Mouse (Mus musculus): ENCODE measurements around the gene Polr2j. TPM values are rescaled to one million over a fixed set of nuclear protein-coding genes. Genes with fewer than 3 reads are reported as not detected.
"Not testable (repeated sequence)": the region's sequence is repeated elsewhere in the genome, so short reads cannot be mapped to it uniquely, and the experiment has no call there.

The Polr2j gene
- polyA plus RNA-seq, 2 experiments = 101 to 160 TPM

- no peak overlapping the region for H3K4me2 ChIP-seq (ENCODE audit: low read depth)
- H3K4me1 ChIP-seq (replicated peaks; ENCODE audit: control insufficient read depth in 2 of 2, insufficient read depth in 2 of 2, low read length in 1 of 2) = peaks cover 0 to 14% of the 10 kb centered on the region in 2 experiments; a peak in 2 of 4 replicates
- DNase-seq (ENCODE audit: low read depth in 3 of 3, low spot score in 3 of 3) (no peak), ATAC-seq (ENCODE audit: insufficient read depth) (no peak)
- no peak overlapping the region for H3K9ac ChIP-seq (replicated peaks)
- no peaks in the 10 kb centered on the region for H3K9me3 ChIP-seq (ENCODE audit: control insufficient read depth, low read length)
- H3K27ac ChIP-seq = no peak overlapping the region
- no peak overlapping the region for H3K4me3 ChIP-seq (ENCODE audit: insufficient read depth in 1 of 2, low read depth in 2 of 2, low read length in 2 of 2)
- 74% methylated on average over 1 of the region's 1 CpGs for WGBS (ENCODE audit: insufficient replicate concordance)
- TF ChIP-seq EP300 (IDR thresholded peaks at IDR 0.05; ENCODE audit: low read depth) = no peak
- TF ChIP-seq CTCF (IDR thresholded peaks at IDR 0.05; ENCODE audit: low read depth) = no peak
- no peaks in the 10 kb centered on the region; the same call in 1 of the 2 replicates for H3K36me3 ChIP-seq (replicated peaks; ENCODE audit: control insufficient read depth, insufficient read depth, low read depth)
- H3K27me3 ChIP-seq (ENCODE audit: control insufficient read depth, insufficient read depth, low read length) = no peaks in the 10 kb centered on the region
These were observed 30.5 kb downstream of the Polr2j start for GRCm38 (mm10) chr5:136146936-136147335.

DNA sequence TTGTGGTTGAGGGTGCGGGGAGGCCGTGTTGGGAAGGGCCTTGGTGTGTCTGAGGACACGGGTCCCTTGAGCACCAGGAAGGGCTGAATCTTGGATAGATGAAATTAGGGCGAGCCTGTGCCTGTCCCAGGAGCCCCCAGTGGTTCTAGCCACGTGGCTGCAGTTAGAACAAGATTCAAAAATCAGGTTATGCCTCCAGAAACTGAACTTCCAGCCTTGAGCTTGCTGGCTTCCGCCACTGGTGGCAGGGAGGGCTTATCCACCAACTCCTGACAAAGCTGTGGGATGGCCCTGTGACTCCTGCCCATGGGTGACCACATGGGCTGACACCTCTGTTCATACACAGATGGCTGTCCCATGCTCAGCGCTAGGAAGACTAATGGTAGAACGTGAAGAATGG is 31.3 kb downstream of the Polr2j start:
- Histone ChIP-seq H3K4me1 (replicated peaks; ENCODE audit: control insufficient read depth in 2 of 2, insufficient read depth in 2 of 2, low read length in 1 of 2) (peaks cover 0 to 14% of the 10 kb centered on the region in 2 experiments; a peak in 2 of 4 replicates), H3K9me3 (ENCODE audit: control insufficient read depth, low read length) (no peaks in the 10 kb centered on the region), H3K36me3 (replicated peaks; ENCODE audit: control insufficient read depth, insufficient read depth, low read depth) (no peaks in the 10 kb centered on the region), H3K27ac (no peak overlapping the region), H3K4me3 (ENCODE audit: insufficient read depth in 1 of 2, low read depth in 2 of 2, low read length in 2 of 2) (no peak overlapping the region), H3K27me3 (ENCODE audit: control insufficient read depth, insufficient read depth, low read length) (no peaks in the 10 kb centered on the region), H3K4me2 (ENCODE audit: low read depth) (no peak overlapping the region), H3K9ac (replicated peaks) (no peak overlapping the region)
- no peak for TF ChIP-seq CTCF (IDR thresholded peaks at IDR 0.05; ENCODE audit: low read depth)
- no peak for TF ChIP-seq EP300 (IDR thresholded peaks at IDR 0.05; ENCODE audit: low read depth)
- WGBS (ENCODE audit: insufficient replicate concordance) = 45% methylated on average over 8 of the region's 8 CpGs
- no peak for ATAC-seq (ENCODE audit: insufficient read depth)
- no peak for DNase-seq (ENCODE audit: low read depth in 3 of 3, low spot score in 3 of 3)

DNA sequence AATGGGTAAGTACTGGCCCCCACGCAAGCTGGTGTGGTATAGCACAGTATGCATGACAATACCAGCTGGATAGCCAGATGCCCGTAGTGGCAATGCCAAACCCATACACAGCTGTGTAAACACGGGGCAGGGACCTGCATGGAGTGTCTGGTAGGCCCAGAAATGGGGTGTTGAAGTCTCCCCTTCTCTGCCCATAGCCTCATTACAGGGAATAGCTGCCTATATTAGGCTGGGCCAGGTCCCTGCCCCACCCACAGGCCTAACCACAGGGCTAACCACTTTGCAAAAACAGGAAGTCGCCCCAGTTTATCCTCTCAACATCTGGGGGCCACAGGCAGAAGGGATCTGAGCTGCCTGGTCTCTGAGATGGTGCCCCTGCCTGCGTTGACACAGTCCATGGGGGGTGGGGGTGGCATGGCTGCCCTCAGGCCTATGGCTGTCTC is 32.7 kb downstream of the Polr2j start:
- peak; percentile 73 for ATAC-seq (ENCODE audit: insufficient read depth)
- 13% methylated on average over 5 of the region's 5 CpGs for WGBS (ENCODE audit: insufficient replicate concordance)
- not testable (repeated sequence) for H3K36me3 ChIP-seq (replicated peaks; ENCODE audit: control insufficient read depth, insufficient read depth, low read depth); H3K27me3 ChIP-seq (ENCODE audit: control insufficient read depth, insufficient read depth, low read length); H3K4me3 ChIP-seq (ENCODE audit: insufficient read depth in 1 of 2, low read depth in 2 of 2, low read length in 2 of 2); H3K4me2 ChIP-seq (ENCODE audit: low read depth); DNase-seq (ENCODE audit: low read depth in 3 of 3, low spot score in 3 of 3); H3K27ac ChIP-seq; H3K9me3 ChIP-seq (ENCODE audit: control insufficient read depth, low read length); H3K9ac ChIP-seq (replicated peaks)
- H3K4me1 ChIP-seq (replicated peaks; ENCODE audit: control insufficient read depth in 2 of 2, insufficient read depth in 2 of 2, low read length in 1 of 2) = peaks cover 0 to 14% of the 10 kb centered on the region in 2 experiments; a peak in 2 of 4 replicates

GRCm38 (mm10) chr5:136152365-136152764 is 35.9 kb downstream of the Polr2j start:
- Histone ChIP-seq H3K9me3 (ENCODE audit: control insufficient read depth, low read length) (no peaks in the 10 kb centered on the region), H3K27ac (no peak overlapping the region), H3K36me3 (replicated peaks; ENCODE audit: control insufficient read depth, insufficient read depth, low read depth) (no peaks in the 10 kb centered on the region), H3K4me1 (replicated peaks; ENCODE audit: control insufficient read depth in 2 of 2, insufficient read depth in 2 of 2, low read length in 1 of 2) (peaks cover 0 to 6% of the 10 kb centered on the region in 2 experiments; a peak in 2 of 4 replicates), H3K4me3 (ENCODE audit: insufficient read depth in 1 of 2, low read depth in 2 of 2, low read length in 2 of 2) (no peak overlapping the region), H3K27me3 (ENCODE audit: control insufficient read depth, insufficient read depth, low read length) (no peaks in the 10 kb centered on the region), H3K9ac (replicated peaks) (no peak overlapping the region), H3K4me2 (ENCODE audit: low read depth) (no peak overlapping the region)
- DNase-seq (ENCODE audit: low read depth in 3 of 3, low spot score in 3 of 3) = no peak
- no peak for TF ChIP-seq CTCF (IDR thresholded peaks at IDR 0.05; ENCODE audit: low read depth)
- TF ChIP-seq EP300 (IDR thresholded peaks at IDR 0.05; ENCODE audit: low read depth) = no peak
- ATAC-seq (ENCODE audit: insufficient read depth) = no peak
- WGBS (ENCODE audit: insufficient replicate concordance) = 70% methylated on average over 8 of the region's 8 CpGs

GRCm38 (mm10) chr5:136155399-136155798 is 39.0 kb downstream of the Polr2j start:
- Histone ChIP-seq H3K4me1 (replicated peaks; ENCODE audit: control insufficient read depth in 2 of 2, insufficient read depth in 2 of 2, low read length in 1 of 2) (no peaks in the 10 kb centered on the region), H3K4me2 (ENCODE audit: low read depth) (no peak overlapping the region), H3K9me3 (ENCODE audit: control insufficient read depth, low read length) (no peaks in the 10 kb centered on the region), H3K9ac (replicated peaks) (no peak overlapping the region), H3K27ac (no peak overlapping the region), H3K27me3 (ENCODE audit: control insufficient read depth, insufficient read depth, low read length) (no peaks in the 10 kb centered on the region), H3K36me3 (replicated peaks; ENCODE audit: control insufficient read depth, insufficient read depth, low read depth) (no peaks in the 10 kb centered on the region), H3K4me3 (ENCODE audit: insufficient read depth in 1 of 2, low read depth in 2 of 2, low read length in 2 of 2) (no peak overlapping the region)
- DNase-seq (ENCODE audit: low read depth in 3 of 3, low spot score in 3 of 3) (no peak), ATAC-seq (ENCODE audit: insufficient read depth) (no peak)
- 87% methylated on average over 5 of the region's 5 CpGs for WGBS (ENCODE audit: insufficient replicate concordance)
- no peak for TF ChIP-seq CTCF (IDR thresholded peaks at IDR 0.05; ENCODE audit: low read depth)
- TF ChIP-seq EP300 (IDR thresholded peaks at IDR 0.05; ENCODE audit: low read depth) = no peak

GRCm38 (mm10) chr5:136160084-136160483 is 43.7 kb downstream of the Polr2j start:
- not testable (repeated sequence) for H3K4me3 ChIP-seq (ENCODE audit: insufficient read depth in 1 of 2, low read depth in 2 of 2, low read length in 2 of 2); H3K9me3 ChIP-seq (ENCODE audit: control insufficient read depth, low read length); H3K4me1 ChIP-seq (replicated peaks; ENCODE audit: control insufficient read depth in 2 of 2, insufficient read depth in 2 of 2, low read length in 1 of 2); H3K9ac ChIP-seq (replicated peaks); DNase-seq (ENCODE audit: low read depth in 3 of 3, low spot score in 3 of 3); H3K27me3 ChIP-seq (ENCODE audit: control insufficient read depth, insufficient read depth, low read length); H3K36me3 ChIP-seq (replicated peaks; ENCODE audit: control insufficient read depth, insufficient read depth, low read depth); ATAC-seq (ENCODE audit: insufficient read depth); H3K4me2 ChIP-seq (ENCODE audit: low read depth); H3K27ac ChIP-seq
- 81% methylated on average over 11 of the region's 12 CpGs for WGBS (ENCODE audit: insufficient replicate concordance)

Measured in liver, embryonic 14.5 days (tissue).